Mouse (Mus musculus): Measurements from ENCODE around the gene Olfr1306. TPM values are rescaled to one million over a fixed set of nuclear protein-coding genes. Genes with fewer than 3 reads are reported as not detected.

Olfr1306 gene
- polyA plus RNA-seq (2016; fragmentation: Nextera tagmentation; extraction: Ambion mirVana), result not detected in 2 replicates

DNA sequence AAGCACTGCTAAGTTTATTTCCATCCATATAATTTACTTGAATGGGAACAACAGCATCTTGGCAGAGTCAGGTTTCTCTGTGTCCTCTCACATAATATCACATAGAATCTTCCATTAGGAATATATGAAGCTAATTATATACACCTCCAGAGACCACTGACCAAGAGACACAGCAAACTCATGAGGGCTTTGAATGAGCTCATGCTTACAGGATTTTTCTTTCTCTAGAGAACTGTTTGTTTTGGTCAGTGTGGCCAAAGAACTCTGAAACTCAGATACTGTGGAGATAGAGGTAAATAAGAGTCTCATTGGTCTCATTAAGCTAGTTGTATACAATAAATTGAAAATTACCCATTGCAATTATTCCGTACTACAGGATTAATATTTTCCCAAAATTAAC, at the start of gene Olfr1306:
Gene Olfr1306, minus strand, starts transcription at position 101 of the 400 bp plus-strand sequence.
- Histone ChIP-seq H3K27ac (no peak within 1 kb of the TSS), H3K9me3 (0 out of 2 replicates have a peak, but pooled peaks cover 4% of the 10 kb centered on the region), H3K27me3 (replicated peaks) (no peaks in the 10 kb centered on the region), H3K9ac (no peak within 1 kb of the TSS), H3K4me1 (no peaks in the 10 kb centered on the region), H3K4me3 (no peak within 1 kb of the TSS), H3K4me2 (replicated peaks) (no peak within 1 kb of the TSS), H3K36me3 (no peaks in the 10 kb centered on the region)
- WGBS, result 82% methylated on average over 1 of the region's 1 CpGs
- no peak for ATAC-seq (ENCODE audit: low FRiP score, low read depth)

GRCm38 (mm10) chr2:111964844-111965243, 48.8 kb upstream of the Olfr1306 start, which contains the start of gene Olfr1308:
Olfr1308 (minus strand) TSS chr2:111964944.
- no peaks in the 10 kb centered on the region for H3K27me3 ChIP-seq (replicated peaks)
- 70% methylated on average over 1 of the region's 1 CpGs for WGBS
- no peak within 1 kb of the TSS for H3K4me2 ChIP-seq (replicated peaks)
- no peak for ATAC-seq (ENCODE audit: low FRiP score, low read depth)
- H3K36me3 ChIP-seq, result no peaks in the 10 kb centered on the region
- H3K9ac ChIP-seq, result no peak within 1 kb of the TSS
- H3K4me1 ChIP-seq, result no peaks in the 10 kb centered on the region
- no peak within 1 kb of the TSS for H3K4me3 ChIP-seq
- no peaks in the 10 kb centered on the region for H3K9me3 ChIP-seq
- H3K27ac ChIP-seq, result no peak within 1 kb of the TSS

- H3K27me3 ChIP-seq (replicated peaks), result no peaks in the 10 kb centered on the region
- no peaks in the 10 kb centered on the region for H3K4me1 ChIP-seq
- H3K36me3 ChIP-seq, result no peaks in the 10 kb centered on the region
- 81% methylated on average over 1 of the region's 1 CpGs for WGBS
- no peak for ATAC-seq (ENCODE audit: low FRiP score, low read depth)
- no peaks in the 10 kb centered on the region for H3K9me3 ChIP-seq
- H3K4me2 ChIP-seq (replicated peaks), result no peak within 1 kb of the TSS
- H3K4me3 ChIP-seq, result no peak within 1 kb of the TSS
- H3K27ac ChIP-seq, result no peak within 1 kb of the TSS
- H3K9ac ChIP-seq, result no peak within 1 kb of the TSS
These were observed 33.3 kb upstream of the Olfr1306 start, which contains the start of gene Olfr1307 for GRCm38 (mm10) chr2:111949340-111949739. Olfr1307 (minus strand) TSS chr2:111949440.

- Histone ChIP-seq H3K9me3 (no peaks in the 10 kb centered on the region), H3K27ac (no peak within 1 kb of the TSS), H3K27me3 (replicated peaks) (no peaks in the 10 kb centered on the region), H3K9ac (no peak within 1 kb of the TSS), H3K4me2 (replicated peaks) (no peak within 1 kb of the TSS), H3K36me3 (no peaks in the 10 kb centered on the region), H3K4me3 (no peak within 1 kb of the TSS), H3K4me1 (no peaks in the 10 kb centered on the region)
- no peak for ATAC-seq (ENCODE audit: low FRiP score, low read depth)
- 97% methylated on average over 2 of the region's 2 CpGs for WGBS
These were observed 39.0 kb downstream of the Olfr1306 start, which contains the start of gene Olfr1305 for GRCm38 (mm10) chr2:111877049-111877448. Olfr1305 (minus strand) TSS chr2:111877149.

Other genes starting within 250 kb of the Olfr1306 start
- not detected in 2 replicates for gene Olfr1301, start 165.3 kb downstream of the Olfr1306 start, polyA plus RNA-seq (2016; fragmentation: Nextera tagmentation; extraction: Ambion mirVana)
- not detected in 2 replicates for gene Olfr1302, start 138.8 kb downstream of the Olfr1306 start, polyA plus RNA-seq (2016; fragmentation: Nextera tagmentation; extraction: Ambion mirVana)
- gene Olfr1303, start 95.9 kb downstream of the Olfr1306 start, polyA plus RNA-seq (2016; fragmentation: Nextera tagmentation; extraction: Ambion mirVana), result not detected in 2 replicates
- not detected in 2 replicates for gene Olfr1305, start 39.1 kb downstream of the Olfr1306 start, polyA plus RNA-seq (2016; fragmentation: Nextera tagmentation; extraction: Ambion mirVana)
- gene Olfr1307, start 33.2 kb upstream of the Olfr1306 start, polyA plus RNA-seq (2016; fragmentation: Nextera tagmentation; extraction: Ambion mirVana), result 0.01 TPM in 1 of 2 replicates, not detected in the other
- gene Olfr1308, start 48.7 kb upstream of the Olfr1306 start, polyA plus RNA-seq (2016; fragmentation: Nextera tagmentation; extraction: Ambion mirVana), result not detected in 2 replicates
- not detected in 2 replicates for gene Olfr1309, start 74.0 kb upstream of the Olfr1306 start, polyA plus RNA-seq (2016; fragmentation: Nextera tagmentation; extraction: Ambion mirVana)
- not detected in 2 replicates for gene Olfr1310, start 96.4 kb upstream of the Olfr1306 start, polyA plus RNA-seq (2016; fragmentation: Nextera tagmentation; extraction: Ambion mirVana)
- gene Olfr1311, start 108.1 kb upstream of the Olfr1306 start, polyA plus RNA-seq (2016; fragmentation: Nextera tagmentation; extraction: Ambion mirVana), result not detected in 2 replicates
- gene Olfr1312, start 134.0 kb upstream of the Olfr1306 start, polyA plus RNA-seq (2016; fragmentation: Nextera tagmentation; extraction: Ambion mirVana), result not detected in 2 replicates
- not detected in 2 replicates for gene Olfr1313, start 161.6 kb upstream of the Olfr1306 start, polyA plus RNA-seq (2016; fragmentation: Nextera tagmentation; extraction: Ambion mirVana)
- gene Olfr1314, start 180.5 kb upstream of the Olfr1306 start, polyA plus RNA-seq (2016; fragmentation: Nextera tagmentation; extraction: Ambion mirVana), result not detected in 2 replicates
- gene Olfr1315-ps1, start 199.2 kb upstream of the Olfr1306 start, polyA plus RNA-seq (2016; fragmentation: Nextera tagmentation; extraction: Ambion mirVana), result not detected in 2 replicates
- gene Olfr1316, start 218.7 kb upstream of the Olfr1306 start, polyA plus RNA-seq (2016; fragmentation: Nextera tagmentation; extraction: Ambion mirVana), result not detected in 2 replicates
- not detected in 2 replicates for gene Olfr1317, start 224.1 kb upstream of the Olfr1306 start, polyA plus RNA-seq (2016; fragmentation: Nextera tagmentation; extraction: Ambion mirVana)
- not detected in 2 replicates for gene Olfr1318, start 237.9 kb upstream of the Olfr1306 start, polyA plus RNA-seq (2016; fragmentation: Nextera tagmentation; extraction: Ambion mirVana)